Mouse (Mus musculus) kidney, adult 18-20 months (tissue): Measurements from ENCODE around the gene Rgs6.

Experiments
- DNase-seq: peaks from one replicate; pipeline ENCODE4 v3.0.0; 2021

The Rgs6 gene

GRCm38 (mm10) chr12:82762046-82762445 lies 174.0 kb downstream of the Rgs6 start:
- no peak for DNase-seq

GRCm38 (mm10) chr12:82768726-82769125 lies 180.6 kb downstream of the Rgs6 start:
- DNase-seq, result no peak

- no peak for DNase-seq
Measured at GRCm38 (mm10) chr12:82772215-82772614, 184.1 kb downstream of the Rgs6 start.

GRCm38 (mm10) chr12:82774576-82774975 lies 186.5 kb downstream of the Rgs6 start:
- DNase-seq, result no peak

GRCm38 (mm10) chr12:82776686-82777085 lies 188.6 kb downstream of the Rgs6 start:
- DNase-seq, result no peak

GRCm38 (mm10) chr12:82780936-82781335 lies 192.8 kb downstream of the Rgs6 start:
- no peak for DNase-seq

- no peak for DNase-seq
Measured at GRCm38 (mm10) chr12:82781414-82781813, 193.3 kb downstream of the Rgs6 start.

GRCm38 (mm10) chr12:82792122-82792521 lies 204.0 kb downstream of the Rgs6 start:
- DNase-seq, result no peak

- no peak for DNase-seq
Measured at GRCm38 (mm10) chr12:82799892-82800291, 211.8 kb downstream of the Rgs6 start.

GRCm38 (mm10) chr12:82801736-82802135 lies 213.6 kb downstream of the Rgs6 start:
- DNase-seq, result no peak

GRCm38 (mm10) chr12:82802711-82803110 lies 214.6 kb downstream of the Rgs6 start:
- DNase-seq, result no peak

- DNase-seq, result no peak
Measured at GRCm38 (mm10) chr12:82805167-82805566, 217.1 kb downstream of the Rgs6 start.

GRCm38 (mm10) chr12:82810631-82811030 lies 222.5 kb downstream of the Rgs6 start:
- peak; percentile 29 for DNase-seq

- no peak for DNase-seq
Measured at GRCm38 (mm10) chr12:82815982-82816381, 227.9 kb downstream of the Rgs6 start.

GRCm38 (mm10) chr12:82819328-82819727 lies 231.2 kb downstream of the Rgs6 start:
- DNase-seq, result no peak

GRCm38 (mm10) chr12:82819991-82820390 lies 231.9 kb downstream of the Rgs6 start:
- no peak for DNase-seq

GRCm38 (mm10) chr12:82822821-82823620 lies 234.9 kb downstream of the Rgs6 start:
- DNase-seq, result no peak

- DNase-seq, result no peak
Measured at GRCm38 (mm10) chr12:82830333-82830732, 242.2 kb downstream of the Rgs6 start.

- no peak for DNase-seq
Measured at GRCm38 (mm10) chr12:82838544-82838943, 250.5 kb downstream of the Rgs6 start.

GRCm38 (mm10) chr12:82841566-82841965 lies 253.5 kb downstream of the Rgs6 start:
- no peak for DNase-seq

GRCm38 (mm10) chr12:82848304-82848872 lies 260.3 kb downstream of the Rgs6 start:
- no peak for DNase-seq

- DNase-seq, result no peak
Measured at GRCm38 (mm10) chr12:82854902-82855301, 266.8 kb downstream of the Rgs6 start.

- DNase-seq, result peak; percentile 11
Measured at GRCm38 (mm10) chr12:82855333-82856107, 267.4 kb downstream of the Rgs6 start.

- DNase-seq, result no peak
Measured at GRCm38 (mm10) chr12:82865686-82866085, 277.6 kb downstream of the Rgs6 start.
